Mouse (Mus musculus) WW6 (cell line): Measurements from ENCODE around the gene Spryd7.
A peak's percentile ranks its signal among the peaks of the same experiment; 100 is the strongest.
"Not testable (repeated sequence)": the region's sequence is repeated elsewhere in the genome, so short reads cannot be mapped to it uniquely, and the experiment has no call there.

Experiments used
- DNase-seq: peaks from one replicate; pipeline ENCODE4 v3.0.0-alpha.2; 2013; ENCODE audit warnings: low read depth, low spot score

The Spryd7 gene

GRCm38 (mm10) chr14:61556289-61557147 is at the start of gene Spryd7:
Spryd7 (minus strand) TSS chr14:61556886.
- peak; percentile 96 for DNase-seq

GRCm38 (mm10) chr14:61606088-61606487 is 49.4 kb upstream of the Spryd7 start:
- DNase-seq: not testable (repeated sequence)

- DNase-seq: no peak
These were observed 47.4 kb upstream of the Spryd7 start for GRCm38 (mm10) chr14:61604081-61604480.

- no peak for DNase-seq
These were observed 46.5 kb upstream of the Spryd7 start for GRCm38 (mm10) chr14:61603069-61603755.

GRCm38 (mm10) chr14:61601348-61601747 is 44.7 kb upstream of the Spryd7 start:
- no peak for DNase-seq

GRCm38 (mm10) chr14:61599057-61599806 is 42.5 kb upstream of the Spryd7 start:
- DNase-seq: peak; percentile 53

- peak; percentile 74 for DNase-seq
These were observed 41.3 kb upstream of the Spryd7 start, which contains the start of gene Trim13 for GRCm38 (mm10) chr14:61597968-61598367. Trim13 (plus strand) TSS chr14:61598247.

- no peak for DNase-seq
These were observed 40.2 kb upstream of the Spryd7 start for GRCm38 (mm10) chr14:61596719-61597426.

- no peak for DNase-seq
These were observed 32.8 kb upstream of the Spryd7 start for GRCm38 (mm10) chr14:61589288-61590065.

GRCm38 (mm10) chr14:61575941-61576340 is 19.3 kb upstream of the Spryd7 start:
- DNase-seq: no peak

GRCm38 (mm10) chr14:61575066-61575465 is 18.4 kb upstream of the Spryd7 start:
- DNase-seq: no peak

- DNase-seq: no peak
These were observed 15.4 kb upstream of the Spryd7 start for GRCm38 (mm10) chr14:61572131-61572530.

- peak; percentile 28 for DNase-seq
These were observed 14.7 kb upstream of the Spryd7 start for GRCm38 (mm10) chr14:61571366-61571765.

- no peak for DNase-seq
These were observed 12.7 kb upstream of the Spryd7 start for GRCm38 (mm10) chr14:61569344-61569743.

- not testable (repeated sequence) for DNase-seq
These were observed 9.5 kb upstream of the Spryd7 start for GRCm38 (mm10) chr14:61566211-61566610.

- DNase-seq: no peak
These were observed 3.2 kb upstream of the Spryd7 start for GRCm38 (mm10) chr14:61559856-61560255.

GRCm38 (mm10) chr14:61558901-61559300 is 2.2 kb upstream of the Spryd7 start:
- DNase-seq: no peak

GRCm38 (mm10) chr14:61555931-61556288 is 776 bp downstream of the Spryd7 start:
- no peak for DNase-seq

- no peak for DNase-seq
These were observed 8.1 kb downstream of the Spryd7 start for GRCm38 (mm10) chr14:61548614-61549013.

GRCm38 (mm10) chr14:61537772-61538171 is 18.9 kb downstream of the Spryd7 start:
- not testable (repeated sequence) for DNase-seq
